Mouse (Mus musculus) cerebellum, adult 2 months (tissue): ENCODE results near the gene Sfxn2.

Experiments
- CTCF ChIP-seq: fragments of 200-500 bp; IDR thresholded peaks from 2 replicates; pipeline ENCODE4 v1.5.1; 2011; ENCODE audit warnings: low read depth, mild to moderate bottlenecking, control low read depth, low read length, moderate library complexity, borderline replicate concordance; ENCODE audit not compliant: insufficient read depth
- POLR2A ChIP-seq: fragments of 200-500 bp; IDR thresholded peaks from 2 replicates; pipeline ENCODE4 v1.6.1; 2011; ENCODE audit warnings: low read length, control low read depth, borderline replicate concordance; ENCODE audit not compliant: insufficient read depth

DNA sequence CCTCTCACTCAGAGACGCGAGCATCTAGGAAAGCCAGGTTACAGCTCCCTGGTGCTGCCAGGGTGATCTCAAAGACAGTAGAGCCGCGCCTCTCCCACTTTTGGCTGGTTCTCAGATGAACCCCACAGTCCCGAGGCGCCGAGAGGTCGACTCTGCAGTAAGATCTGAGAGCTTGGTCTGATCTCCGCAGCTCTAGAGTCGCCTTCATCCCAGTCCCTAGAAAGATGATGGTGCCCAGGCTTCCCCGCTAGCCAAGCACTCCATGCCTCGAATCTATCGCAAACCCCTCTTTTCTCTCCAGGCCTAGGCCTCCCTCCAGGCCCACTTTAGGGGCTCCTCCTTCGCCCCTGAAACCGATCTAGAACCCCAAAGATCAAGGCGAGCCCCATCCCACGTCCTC lies 617 bp upstream of the Sfxn2 start:
- TF ChIP-seq CTCF (no peak), POLR2A (no peak)
